ENCODE assay signal across 8 mouse cellular contexts in the genomic region with DNA sequence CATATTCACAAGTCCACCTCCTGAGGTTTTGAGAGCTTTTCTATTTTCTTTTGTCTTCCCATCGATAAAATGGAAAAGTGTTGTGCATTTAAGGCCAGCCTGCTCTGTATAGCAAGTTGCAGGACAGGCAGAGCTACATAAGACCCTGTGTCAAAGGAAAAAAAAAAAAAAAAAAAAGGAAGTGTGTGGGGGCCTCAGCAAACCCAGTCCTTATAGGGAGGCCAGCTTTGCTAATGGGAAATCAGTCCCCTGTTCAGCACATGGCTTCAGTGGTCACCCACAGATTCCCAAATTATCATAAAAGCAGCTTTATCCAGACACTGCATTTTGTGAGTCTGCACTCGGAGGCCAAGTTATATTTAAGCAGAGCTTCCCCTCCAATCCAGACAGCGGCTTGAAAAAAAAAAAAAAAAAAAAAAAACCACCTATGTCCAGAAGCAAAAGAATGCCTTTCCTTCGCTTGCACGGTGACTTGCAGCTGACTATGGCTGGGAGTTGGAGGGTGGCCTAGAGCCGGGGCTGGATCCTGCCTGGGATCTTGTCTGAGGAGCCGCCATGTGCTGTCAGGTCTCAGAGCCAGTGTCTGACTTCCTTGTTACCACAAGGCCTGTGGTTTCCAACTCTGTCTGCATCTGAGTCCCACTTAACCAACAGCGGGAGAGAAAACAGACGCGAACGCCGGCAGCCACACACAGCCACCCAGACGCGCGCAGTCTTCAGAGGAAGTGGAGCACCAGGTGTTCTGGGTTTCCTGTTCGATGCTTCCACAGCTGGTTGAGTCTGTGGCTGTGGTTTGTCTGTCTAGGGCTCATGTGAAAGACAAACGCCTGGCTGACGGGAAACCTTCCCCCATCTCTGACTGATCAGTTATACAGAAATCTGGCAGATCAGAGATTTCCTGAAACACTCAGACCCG.
DNase-seq lines count a peak whose midpoint lies in the region; ATAC-seq and TF ChIP-seq lines count a peak whose summit lies in the region.

No protein-coding gene starts in this region.

- peaks cover 41% of the 10 kb centered on the region for H3K4me1 ChIP-seq in heart, embryonic 13.5 days
- 0 out of 2 replicates have a peak, but pooled peaks cover 2% of the 10 kb centered on the region for H3K4me1 ChIP-seq in cortical plate, adult 2 months (ENCODE audit: control insufficient read depth, insufficient read depth, low read length)
- H3K4me1 ChIP-seq in limb, embryonic 15.5 days: peaks cover 41% of the 10 kb centered on the region
- H3K4me1 ChIP-seq in stomach, embryonic 15.5 days: peaks cover 24% of the 10 kb centered on the region
- 0 out of 2 replicates have a peak, but pooled peaks cover 5% of the 10 kb centered on the region for H3K4me1 ChIP-seq in forebrain, postnatal 0 days (ENCODE audit: insufficient read depth)

- no peak overlapping the region for H3K4me3 ChIP-seq in heart, embryonic 13.5 days
- no peak overlapping the region for H3K4me3 ChIP-seq in C2C12 (ENCODE audit: insufficient read depth, poor library complexity, severe bottlenecking)
- no peak overlapping the region for H3K4me3 ChIP-seq in cortical plate, adult 2 months (ENCODE audit: insufficient read depth, low read length)
- no peak overlapping the region for H3K4me3 ChIP-seq in limb, embryonic 15.5 days
- no peak overlapping the region for H3K4me3 ChIP-seq in stomach, embryonic 15.5 days (replicated peaks)
- no peak overlapping the region for H3K4me3 ChIP-seq in forebrain, postnatal 0 days (ENCODE audit: low read depth, low read length)

- H3K79me3 ChIP-seq in C2C12 (ENCODE audit: low read depth): no peaks in the 10 kb centered on the region

- WGBS in heart, embryonic 13.5 days: 49% methylated on average over 19 of the region's 19 CpGs
- WGBS in limb, embryonic 15.5 days: 31% methylated on average over 19 of the region's 19 CpGs
- 36% methylated on average over 19 of the region's 19 CpGs for WGBS in stomach, embryonic 15.5 days
- WGBS in forebrain, postnatal 0 days: 79% methylated on average over 19 of the region's 19 CpGs

- H3K27ac ChIP-seq in heart, embryonic 13.5 days (replicated peaks): peak overlapping the region; percentile 16; the same call in 1 of the 2 replicates
- 0 out of 2 replicates have a peak overlapping the region, but pooled peaks have one; percentile 34 for H3K27ac ChIP-seq in cortical plate, adult 2 months (ENCODE audit: insufficient read depth, low read length)
- H3K27ac ChIP-seq in limb, embryonic 15.5 days: peak overlapping the region; percentile 77
- H3K27ac ChIP-seq in stomach, embryonic 15.5 days: peak overlapping the region; percentile 38
- no peak overlapping the region for H3K27ac ChIP-seq in forebrain, postnatal 0 days (ENCODE audit: low read depth, low read length)

- H3K4me2 ChIP-seq in heart, embryonic 13.5 days: no peak overlapping the region
- no peak overlapping the region for H3K4me2 ChIP-seq in limb, embryonic 15.5 days
- H3K4me2 ChIP-seq in stomach, embryonic 15.5 days: peak overlapping the region; percentile 8; the same call in 1 of the 2 replicates
- no peak overlapping the region for H3K4me2 ChIP-seq in forebrain, postnatal 0 days (ENCODE audit: low read depth)

- H3K27me3 ChIP-seq in heart, embryonic 13.5 days (replicated peaks): no peaks in the 10 kb centered on the region
- no peaks in the 10 kb centered on the region for H3K27me3 ChIP-seq in C2C12 (ENCODE audit: control insufficient read depth, insufficient read depth, insufficient read length)
- H3K27me3 ChIP-seq in limb, embryonic 15.5 days: no peaks in the 10 kb centered on the region
- no peaks in the 10 kb centered on the region for H3K27me3 ChIP-seq in stomach, embryonic 15.5 days (replicated peaks)
- no peaks in the 10 kb centered on the region for H3K27me3 ChIP-seq in forebrain, postnatal 0 days (ENCODE audit: insufficient read depth, low read length)

- no peaks in the 10 kb centered on the region for H3K9me3 ChIP-seq in heart, embryonic 13.5 days
- H3K9me3 ChIP-seq in limb, embryonic 15.5 days: no peaks in the 10 kb centered on the region
- no peaks in the 10 kb centered on the region for H3K9me3 ChIP-seq in stomach, embryonic 15.5 days
- H3K9me3 ChIP-seq in forebrain, postnatal 0 days (ENCODE audit: low read length): no peaks in the 10 kb centered on the region

- no peak overlapping the region for H3K9ac ChIP-seq in heart, embryonic 13.5 days
- no peak overlapping the region for H3K9ac ChIP-seq in limb, embryonic 15.5 days
- H3K9ac ChIP-seq in stomach, embryonic 15.5 days: no peak overlapping the region
- H3K9ac ChIP-seq in forebrain, postnatal 0 days: no peak overlapping the region

- TF ChIP-seq CTCF in C2C12 (IDR thresholded peaks at IDR 0.05; ENCODE audit: control insufficient read depth, insufficient read depth, insufficient read length): no peak
- TF ChIP-seq CTCF in cortical plate, adult 2 months (IDR thresholded peaks at IDR 0.05; ENCODE audit: extremely low read depth, insufficient read depth, low read length): no peak
- no peak for TF ChIP-seq CTCF in forebrain, postnatal 0 days (IDR thresholded peaks at IDR 0.05; ENCODE audit: low read depth)

- H3K36me3 ChIP-seq in heart, embryonic 13.5 days: no peaks in the 10 kb centered on the region
- no peaks in the 10 kb centered on the region for H3K36me3 ChIP-seq in C2C12 (ENCODE audit: control insufficient read depth, insufficient read depth)
- H3K36me3 ChIP-seq in limb, embryonic 15.5 days: no peaks in the 10 kb centered on the region
- H3K36me3 ChIP-seq in stomach, embryonic 15.5 days: no peaks in the 10 kb centered on the region
- H3K36me3 ChIP-seq in forebrain, postnatal 0 days (ENCODE audit: insufficient read depth): no peaks in the 10 kb centered on the region

- no peak for TF ChIP-seq POLR2A in cortical plate, adult 2 months (IDR thresholded peaks at IDR 0.05; ENCODE audit: extremely low read depth, insufficient read depth, low read length)

- no peak overlapping the region for H3ac ChIP-seq in C2C12 (ENCODE audit: control insufficient read depth, insufficient read length, low read depth)

- no peak for DNase-seq in heart, adult 8-10 months (ENCODE audit: low spot score)
- DNase-seq in ovary, postnatal 10 days (ENCODE audit: low spot score): no peak
- no peak for DNase-seq in forebrain, postnatal 0 days

- H3K79me2 ChIP-seq in C2C12 (ENCODE audit: control insufficient read depth, insufficient read depth): no peaks in the 10 kb centered on the region

- no peak for ATAC-seq in heart, embryonic 13.5 days (ENCODE audit: extremely low read depth, insufficient number of reproducible peaks, low FRiP score, low TSS enrichment)
- 0 out of 2 replicates have a peak, but pooled peaks have one; percentile 20 for ATAC-seq in limb, embryonic 15.5 days (ENCODE audit: insufficient number of reproducible peaks, low FRiP score, low TSS enrichment, low read depth)
- ATAC-seq in stomach, embryonic 15.5 days (ENCODE audit: insufficient read depth, low FRiP score, low read depth): 0 out of 2 replicates have a peak, but pooled peaks have one; percentile 21
- ATAC-seq in forebrain, postnatal 0 days: no peak

TF ChIP-seq in C2C12, 6 proteins besides CTCF, POLR2A, EP300 and RAD21:
- TF ChIP-seq MAX (IDR thresholded peaks at IDR 0.05) (no peak), MYOD1 (IDR thresholded peaks at IDR 0.05; ENCODE audit: control insufficient read depth, insufficient read length, low read depth) (peak; percentile 59)

Comparison
In these comparisons a context has a peak if more than half of its experiments do, and no peak if none do; other contexts are left out.
1. ATAC-seq: peak in limb, embryonic 15.5 days (single experiment) and stomach, embryonic 15.5 days (single experiment); none in heart, embryonic 13.5 days (single experiment) and forebrain, postnatal 0 days (single experiment).